Mouse (Mus musculus) ES-E14 (cell line): ENCODE results near the gene Grik5.

Experiments used
- CHD2 ChIP-seq: IDR thresholded peaks from 2 replicates; pipeline ENCODE4 v1.6.1; 2014; ENCODE audit warnings: mild to moderate bottlenecking, low read depth, low read length, inconsistent platforms
- MAFK ChIP-seq: IDR thresholded peaks from 2 replicates; pipeline ENCODE4 v1.6.1; 2014; ENCODE audit warnings: mild to moderate bottlenecking, low read depth, low read length, inconsistent platforms; ENCODE audit not compliant: insufficient read depth
- ZNF384 ChIP-seq: IDR thresholded peaks from 2 replicates; pipeline ENCODE4 v1.6.1; 2012; ENCODE audit warnings: low read depth, low read length, inconsistent platforms

DNA sequence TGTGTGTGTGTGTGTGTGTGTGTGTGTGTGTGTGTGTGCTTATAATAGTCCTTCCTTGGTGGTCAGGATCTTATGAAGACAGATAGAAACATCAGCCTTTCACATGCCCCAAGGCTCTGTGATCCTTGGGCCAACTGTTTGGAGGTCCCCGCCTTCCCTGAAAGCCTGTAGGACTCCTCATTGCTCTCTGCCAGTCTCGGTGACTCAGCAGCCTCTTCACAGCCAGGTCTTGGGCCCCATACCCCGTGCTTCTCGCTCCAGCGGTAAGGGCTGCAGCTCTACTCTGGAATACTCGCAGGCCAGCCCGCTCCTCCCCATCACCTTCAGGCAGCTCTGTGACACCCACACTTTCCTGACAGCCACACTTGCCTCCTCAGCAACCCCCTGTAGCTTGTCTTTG is 45.7 kb downstream of the Grik5 start:
- TF ChIP-seq MAFK (no peak), CHD2 (no peak), ZNF384 (no peak)
